Mouse (Mus musculus): ENCODE data around the gene Folr1. TPM values are rescaled to one million over a fixed set of nuclear protein-coding genes. Genes with fewer than 3 reads are reported as not detected.

Gene Folr1
- total RNA-seq, 2 experiments from 2014 or later: 3.3 to 5.2 TPM

DNA sequence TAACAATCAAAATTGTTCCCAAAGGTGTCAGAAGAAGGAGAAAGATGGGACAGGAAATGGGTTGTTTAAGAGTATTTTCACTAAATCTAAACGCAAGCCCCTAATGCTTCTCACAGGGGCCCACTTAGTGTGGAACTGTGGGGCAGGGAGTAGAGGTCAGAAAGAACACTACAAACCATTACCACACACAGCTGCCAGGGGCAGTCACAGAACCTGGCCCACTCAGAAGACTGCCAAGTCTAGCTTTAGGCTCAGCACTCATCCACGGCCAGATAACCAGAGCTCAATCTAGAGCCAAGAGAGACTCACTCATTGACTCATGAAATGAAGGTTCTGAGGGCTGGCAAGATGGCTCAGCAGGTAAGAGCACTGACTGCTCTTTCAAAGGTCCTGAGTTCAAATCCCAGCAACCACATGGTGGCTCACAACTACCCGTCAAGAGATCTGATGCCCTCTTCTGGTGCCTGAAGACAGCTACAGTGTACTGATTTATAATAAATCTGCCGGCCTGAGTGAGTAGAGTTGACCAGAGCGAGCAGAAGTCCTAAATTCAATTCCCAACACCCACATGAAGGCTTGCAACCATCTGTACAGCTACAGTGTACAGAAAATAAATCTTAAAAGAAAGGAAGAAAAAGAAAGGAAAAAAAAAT lies 35.0 kb downstream of the Folr1 start:
- intact Hi-C loops (cut with DNase I): loop anchor here (5.0 kb wide), 3 partner anchors 47 to 158 kb away; no protein-coding TSS in a partner anchor
- peak in 1 of 2 experiments; percentile 44 for DNase-seq (ENCODE audit: low spot score in 2 of 2)

DNA sequence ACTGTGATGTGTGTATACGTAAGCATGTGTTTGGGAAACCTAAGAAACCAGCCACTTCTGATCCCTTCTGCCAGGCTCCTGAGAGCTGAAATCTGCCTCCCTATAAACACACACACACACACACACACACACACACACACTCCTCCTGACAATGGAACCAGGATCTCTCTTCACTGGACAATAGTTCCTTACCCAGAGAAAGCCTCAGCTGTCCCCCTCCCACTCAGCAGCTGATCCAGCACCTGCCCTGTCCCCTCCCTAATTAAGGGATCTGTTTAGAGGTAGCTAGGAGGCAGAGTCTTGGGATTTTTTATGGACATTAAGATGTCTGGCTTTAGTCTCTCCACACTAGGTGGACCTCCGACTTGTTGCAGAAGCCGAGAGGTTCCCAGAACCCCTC lies 35.7 kb downstream of the Folr1 start:
- intact Hi-C loops (cut with DNase I): loop anchor here (5.0 kb wide), 3 partner anchors 47 to 158 kb away; no protein-coding TSS in a partner anchor
- DNase-seq (ENCODE audit: low spot score in 2 of 2): no peak

DNA sequence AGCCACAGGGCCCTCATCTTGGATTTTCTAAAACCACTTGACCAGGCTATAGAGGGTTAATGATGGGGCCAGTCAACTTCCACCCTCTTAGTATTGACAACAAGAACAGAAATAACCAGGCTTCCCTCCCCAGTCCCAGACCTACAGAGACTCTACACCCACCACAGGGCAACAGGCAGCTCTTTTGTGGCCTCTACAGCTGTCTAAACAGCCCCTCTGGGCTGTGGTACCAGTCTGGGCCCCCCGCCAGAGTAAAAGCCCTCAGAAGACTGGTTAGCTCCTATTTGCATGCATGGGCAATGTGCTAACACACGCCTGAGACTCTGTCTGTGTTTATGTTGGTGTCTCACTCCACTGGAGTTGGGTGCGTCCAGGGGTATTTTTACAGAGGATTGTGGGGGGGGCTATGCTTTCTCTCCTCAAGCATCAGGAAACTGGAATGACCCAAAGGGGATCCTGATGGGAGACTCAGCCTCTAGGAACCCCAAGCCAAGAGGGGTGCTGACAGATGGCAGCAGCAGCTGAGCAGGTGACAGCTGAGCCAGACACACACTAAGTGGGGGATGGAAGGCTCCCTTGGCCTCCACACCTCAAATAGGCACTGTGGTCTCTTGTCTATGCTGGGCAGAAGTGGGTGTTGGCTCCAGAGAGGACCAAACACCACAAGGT lies 36.5 kb downstream of the Folr1 start:
- intact Hi-C loops (cut with DNase I): no loop called here
- DNase-seq (ENCODE audit: low spot score in 2 of 2): no peak

DNA sequence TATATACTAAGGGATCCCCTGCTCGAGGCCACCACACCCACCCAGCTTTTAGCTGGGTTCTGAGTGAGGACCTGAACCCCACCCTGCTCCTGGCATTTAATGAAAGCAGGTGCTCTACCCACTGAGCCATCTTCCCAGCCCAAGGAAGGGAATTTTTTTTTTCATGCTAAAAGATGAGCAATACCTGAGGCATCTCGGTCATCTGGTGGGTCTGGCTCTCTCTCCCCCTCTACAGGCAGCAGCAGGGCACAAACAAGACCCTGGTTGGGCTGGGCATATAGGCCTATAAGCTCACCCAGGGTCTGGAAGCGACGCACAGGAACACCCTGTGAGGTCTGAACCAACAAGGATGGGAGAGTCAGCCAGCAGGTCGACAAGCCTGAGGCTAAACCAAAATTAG lies 37.2 kb downstream of the Folr1 start:
- intact Hi-C loops (cut with DNase I): no loop called here
- no peak for DNase-seq (ENCODE audit: low spot score in 2 of 2)

DNA sequence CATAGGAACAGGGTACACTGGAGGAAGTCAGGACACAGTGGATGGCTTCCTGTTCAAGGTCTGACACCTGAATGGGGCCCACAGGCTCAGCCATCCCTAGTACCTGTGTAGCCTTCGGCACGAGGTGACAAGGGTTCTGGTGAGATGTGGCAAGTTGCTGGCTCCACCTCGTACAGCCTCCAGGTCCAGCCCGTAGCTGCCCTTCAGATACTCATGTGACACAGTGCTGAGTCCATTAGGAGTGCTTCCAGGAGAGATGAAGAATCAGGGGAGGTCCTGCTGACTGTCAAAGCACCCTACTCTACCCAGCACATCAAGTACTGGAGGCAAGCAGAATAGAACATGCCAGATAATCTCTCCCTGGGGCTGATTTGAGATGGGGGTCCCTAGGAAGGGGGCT lies 38.2 kb downstream of the Folr1 start:
- no peak for DNase-seq (ENCODE audit: low spot score in 2 of 2)
- intact Hi-C loops (cut with DNase I): no loop called here

DNA sequence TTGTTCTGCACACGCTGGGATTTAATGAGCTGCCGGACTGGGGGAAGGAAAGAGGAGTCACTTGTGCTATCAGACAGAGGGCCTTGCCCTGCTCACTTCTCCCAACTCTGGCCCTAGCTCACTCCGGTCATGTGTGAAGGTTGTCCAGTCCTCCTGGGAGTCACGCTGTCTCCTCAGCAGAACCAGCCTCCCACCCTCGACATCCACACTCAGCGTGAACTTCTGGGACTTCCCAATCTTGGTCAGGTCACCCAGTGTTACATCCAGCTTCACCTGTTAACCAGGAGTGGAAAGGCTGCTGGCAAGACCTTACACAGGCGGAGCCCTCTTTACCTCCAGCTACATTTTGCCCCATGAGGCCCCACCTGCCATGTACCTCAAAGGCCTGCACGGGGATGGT lies 39.2 kb downstream of the Folr1 start:
- no peak for DNase-seq (ENCODE audit: low spot score in 2 of 2)
- intact Hi-C loops (cut with DNase I): no loop called here

DNA sequence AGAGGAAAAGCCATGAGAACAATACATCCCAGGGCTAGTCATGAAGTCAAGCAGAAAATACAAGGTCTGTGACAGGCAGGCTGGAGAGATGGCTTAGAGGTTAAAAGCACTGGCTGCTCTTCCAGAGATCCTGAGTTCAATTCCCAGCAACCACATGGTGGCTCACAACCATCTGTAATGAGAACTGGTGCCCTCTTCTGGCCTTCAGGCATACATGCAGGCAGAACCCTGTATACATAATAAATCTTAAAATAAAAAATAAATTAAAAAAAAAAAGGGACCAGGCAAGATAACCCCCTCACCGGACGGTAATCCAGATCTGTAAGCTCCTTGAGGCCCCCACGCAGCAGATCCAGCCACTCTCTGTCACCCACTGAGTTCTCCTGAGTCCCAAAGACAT lies 40.2 kb downstream of the Folr1 start:
- DNase-seq (ENCODE audit: low spot score in 2 of 2): no peak
- intact Hi-C loops (cut with DNase I): no loop called here

DNA sequence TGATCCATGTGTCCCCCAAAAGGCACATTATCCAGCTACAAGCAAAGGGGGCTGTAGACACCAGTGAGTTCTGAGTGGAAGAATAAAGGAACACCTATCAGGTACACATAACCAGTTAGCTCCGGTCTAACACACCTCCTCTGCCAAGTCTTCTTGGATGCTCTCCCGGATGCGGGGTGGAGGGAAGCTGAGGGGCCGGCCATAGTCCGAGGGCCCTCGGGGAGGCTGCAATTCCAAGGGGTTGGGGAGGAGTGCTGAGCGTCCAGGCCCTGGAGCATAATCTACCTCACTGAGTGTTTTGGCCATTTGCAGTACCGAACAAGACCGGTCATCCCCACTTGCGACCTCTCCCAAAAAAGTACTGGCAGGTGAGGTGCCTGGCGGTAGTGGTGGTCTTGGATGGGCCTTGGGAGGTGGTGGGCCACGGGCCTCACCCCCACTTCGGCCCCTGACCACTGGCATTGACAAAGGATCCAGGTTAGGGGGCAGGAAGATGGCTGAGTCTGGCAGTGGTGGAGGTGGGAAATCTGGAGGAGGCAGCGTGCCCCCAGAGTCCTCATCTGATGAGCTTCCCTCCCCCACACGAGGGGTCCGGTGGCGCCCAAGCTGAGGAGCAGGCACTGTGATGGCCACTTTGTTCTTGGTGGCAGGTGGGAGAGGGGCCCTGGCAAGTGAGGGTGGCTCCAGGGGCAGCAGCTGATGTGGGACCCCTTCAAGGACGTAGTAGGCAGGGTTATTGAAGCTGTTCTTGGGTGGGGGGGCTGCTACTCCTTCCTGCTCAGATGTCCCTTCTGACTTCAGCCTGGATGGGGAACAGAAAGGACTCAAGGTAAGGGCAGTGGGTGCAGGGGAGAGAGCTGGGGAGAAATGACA lies 46.6 kb downstream of the Folr1 start:
- intact Hi-C loops (cut with DNase I): no loop called here
- DNase-seq (ENCODE audit: low spot score in 2 of 2): no peak

DNA sequence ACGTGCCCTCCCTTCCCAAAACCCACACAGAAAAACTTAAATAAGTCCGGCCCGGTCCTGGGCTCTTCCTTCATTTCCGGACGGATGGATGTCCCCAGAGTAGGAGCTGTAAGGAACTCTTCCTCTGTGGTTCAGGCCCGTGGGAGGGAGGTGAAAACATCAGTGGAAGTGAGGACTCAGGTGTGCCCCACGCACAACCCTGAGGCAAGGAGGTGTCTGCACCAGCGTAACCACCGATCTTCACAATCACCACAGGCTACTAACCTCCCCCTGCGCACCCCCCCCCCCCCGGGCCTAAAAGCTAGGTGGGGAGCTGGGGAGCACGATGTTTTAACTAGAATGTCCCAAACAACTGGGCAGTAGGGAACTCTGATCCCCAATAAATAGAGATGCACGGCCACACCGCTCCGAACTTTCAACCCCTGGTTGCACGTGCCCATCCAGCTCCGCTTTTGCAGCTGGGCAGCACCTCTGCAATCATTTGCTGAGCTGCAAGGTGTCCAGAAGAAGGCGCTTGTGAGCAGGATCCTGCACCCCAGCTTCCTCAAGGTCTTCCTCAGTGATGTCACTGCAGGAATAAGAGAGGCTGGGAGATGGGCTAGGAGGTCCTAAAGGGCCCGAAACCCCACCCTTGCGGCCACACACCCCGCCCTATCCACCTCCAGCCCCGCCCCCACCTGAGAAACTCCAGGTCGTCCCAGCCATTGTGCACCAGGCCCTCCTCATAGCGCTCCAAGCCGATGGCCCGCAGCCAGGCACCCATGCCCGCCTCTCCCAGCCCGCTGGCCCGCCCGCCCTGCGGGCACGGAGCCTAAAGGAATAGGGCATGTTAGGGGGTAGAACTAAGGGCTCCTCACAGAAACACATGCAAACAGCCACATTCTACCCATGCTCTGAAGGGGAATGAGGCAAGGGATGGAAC lies 47.5 kb downstream of the Folr1 start:
- intact Hi-C loops (cut with DNase I): no loop called here
- DNase-seq (ENCODE audit: low spot score in 2 of 2): no peak

DNA sequence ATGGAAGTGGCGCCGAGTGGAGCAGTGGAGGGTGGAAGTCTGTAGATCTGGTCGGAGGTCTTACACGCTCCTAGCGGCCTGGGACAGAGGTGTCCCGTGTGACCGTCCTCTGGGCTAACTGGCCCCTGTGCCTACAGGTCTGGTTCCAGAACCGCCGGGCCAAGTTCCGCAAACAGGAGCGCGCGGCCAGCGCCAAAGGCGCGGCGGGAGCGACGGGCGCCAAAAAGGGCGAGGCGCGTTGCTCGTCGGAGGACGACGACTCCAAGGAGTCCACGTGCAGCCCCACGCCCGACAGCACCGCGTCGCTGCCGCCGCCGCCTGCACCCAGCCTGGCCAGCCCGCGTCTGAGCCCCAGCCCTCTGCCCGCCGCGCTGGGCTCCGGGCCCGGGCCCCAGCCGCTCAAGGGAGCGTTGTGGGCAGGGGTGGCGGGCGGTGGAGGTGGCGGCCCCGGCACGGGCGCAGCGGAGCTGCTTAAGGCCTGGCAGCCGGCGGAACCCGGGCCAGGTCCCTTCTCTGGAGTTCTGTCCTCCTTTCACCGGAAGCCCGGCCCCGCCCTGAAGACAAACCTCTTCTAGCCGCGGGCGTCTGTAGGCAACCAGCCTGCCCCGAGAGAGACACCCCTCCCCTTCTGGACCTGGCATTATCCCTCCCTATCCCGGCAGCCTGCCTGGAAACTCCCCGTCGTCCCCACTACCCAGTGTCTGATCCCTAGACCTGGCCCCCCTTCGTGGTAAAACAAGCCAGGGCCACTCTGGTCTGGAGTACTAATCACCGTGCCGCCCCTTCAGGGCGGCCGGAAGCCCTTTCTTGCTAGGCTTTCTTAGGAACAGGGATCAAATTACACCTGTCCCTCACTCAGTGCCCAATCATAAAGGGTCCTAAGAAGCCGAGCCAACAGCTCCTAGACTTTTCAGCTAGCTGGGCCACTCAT lies 48.8 kb downstream of the Folr1 start:
- DNase-seq (ENCODE audit: low spot score in 2 of 2): no peak
- intact Hi-C loops (cut with DNase I): no loop called here

DNA sequence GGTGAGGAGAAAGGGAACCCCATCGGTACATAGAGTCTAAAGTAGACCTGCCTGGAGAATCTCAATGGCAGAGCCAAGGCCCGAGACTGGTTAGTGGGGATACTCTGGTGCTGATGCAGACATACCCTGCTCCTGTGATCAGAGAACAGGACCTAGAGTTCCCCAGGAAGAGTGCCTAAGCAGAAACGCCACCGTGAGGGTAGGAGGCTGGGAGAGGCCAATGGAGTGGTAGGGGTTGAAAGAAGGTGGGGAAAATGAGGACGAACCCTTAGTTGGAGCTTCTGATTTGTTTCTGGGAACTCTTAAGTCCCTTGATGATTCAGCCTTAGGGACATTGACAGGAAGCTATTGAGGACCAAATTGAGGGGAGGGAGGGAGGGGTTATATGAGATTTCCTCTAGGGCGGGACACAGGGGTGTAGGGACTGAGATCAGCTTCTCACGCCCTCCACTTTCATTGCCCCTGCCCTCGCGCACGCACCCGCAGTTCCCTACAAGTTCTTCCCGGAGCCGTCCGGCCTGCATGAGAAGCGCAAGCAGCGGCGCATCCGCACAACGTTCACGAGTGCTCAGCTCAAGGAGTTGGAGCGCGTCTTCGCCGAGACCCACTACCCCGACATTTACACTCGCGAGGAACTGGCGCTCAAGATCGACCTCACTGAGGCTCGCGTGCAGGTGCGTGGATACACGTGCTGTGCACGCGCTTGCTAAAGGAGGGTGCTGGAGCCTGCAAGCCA lies 50.1 kb downstream of the Folr1 start:
- intact Hi-C loops (cut with DNase I): no loop called here
- no peak for DNase-seq (ENCODE audit: low spot score in 2 of 2)

DNA sequence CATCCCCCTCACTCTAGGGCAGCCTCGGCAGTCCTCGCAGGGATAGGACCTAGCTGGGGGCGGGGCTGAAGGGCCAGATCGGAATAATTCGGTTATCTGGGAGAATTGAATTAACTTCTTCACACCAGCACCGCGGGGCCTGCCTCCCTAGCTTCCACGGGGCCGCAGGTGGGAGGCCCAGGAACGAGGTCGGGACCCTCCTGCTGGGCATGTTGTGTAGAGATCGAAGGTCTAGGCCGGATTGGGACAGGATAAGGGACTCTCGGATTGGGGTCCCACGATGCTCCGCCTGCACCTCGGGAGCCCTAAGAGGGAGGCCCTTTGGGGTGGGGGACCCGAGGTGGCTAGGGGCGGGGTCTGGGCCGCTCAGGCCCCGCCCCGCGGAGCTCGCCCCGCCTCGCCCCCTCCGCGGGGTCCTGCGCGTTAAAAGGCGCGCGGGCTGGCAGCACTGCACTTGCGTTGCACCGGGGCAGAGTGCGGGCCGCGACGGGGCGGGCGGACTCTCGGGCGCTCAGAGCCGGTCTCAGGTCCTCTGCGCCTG lies 52.7 kb downstream of the Folr1 start, which contains the start of gene Phox2a:
Gene Phox2a (plus strand): TSS at position 453 of the 541 bp plus-strand sequence.
- intact Hi-C loops (cut with DNase I): no loop called here
- DNase-seq (ENCODE audit: low spot score in 2 of 2): no peak

Small RNAs within 50 kb of the gene (microRNA-seq; reads per million reads assigned to microRNA genes)
- 0 reads per million in 2 experiments for gene Gm22655

Other genes with a start within 250 kb of the Folr1 start
- 10 to 100 TPM; 51.0 to 51.9 TPM for gene Clpb, start 207.2 kb downstream of the Folr1 start, total RNA-seq (2021)
- gene Phox2a, start 52.5 kb downstream of the Folr1 start, total RNA-seq (2021): not detected
- 10 to 100 TPM; 32.7 to 33.6 TPM for gene Inppl1, start 32.6 kb downstream of the Folr1 start, total RNA-seq (2021)
- gene Folr2, start 13.6 kb downstream of the Folr1 start, total RNA-seq (2021): under 1 TPM in 1 of 2 experiments, not detected in 1; 0.37 TPM
- 10 to 100 TPM; 31.2 to 36.8 TPM for gene Anapc15, start 7.1 kb downstream of the Folr1 start, total RNA-seq (2021)
- 10 to 100 TPM; 97.2 to 99.6 TPM for gene Lamtor1, start 35.1 kb upstream of the Folr1 start, total RNA-seq (2021)
- under 1 TPM; 0.11 to 0.14 TPM for gene Tomt, start 35.6 kb upstream of the Folr1 start, total RNA-seq (2021)
- 1 to 10 TPM; 5.6 to 6.9 TPM for gene Lrrc51, start 63.1 kb upstream of the Folr1 start, total RNA-seq (2021)
- 10 to 100 TPM; 77.1 to 83.2 TPM for gene Numa1, start 63.3 kb upstream of the Folr1 start, total RNA-seq (2021)
- gene Il18bp, start 147.9 kb upstream of the Folr1 start, total RNA-seq (2021): 1 to 10 TPM; 5.8 to 7.9 TPM
- 10 to 100 TPM; 45.0 to 48.1 TPM for gene Rnf121, start 194.7 kb upstream of the Folr1 start, total RNA-seq (2021)
- gene Xndc1, start 194.7 kb upstream of the Folr1 start, total RNA-seq (2021): 10 to 100 TPM; 22.5 to 24.6 TPM
- gene Xntrpc, start 194.9 kb upstream of the Folr1 start, total RNA-seq (2021): 1 to 10 TPM; 1.4 to 3.3 TPM
- gene Trpc2, start 212.3 kb upstream of the Folr1 start, total RNA-seq (2021): under 1 TPM; 0.21 to 0.69 TPM
- gene Art1, start 231.0 kb upstream of the Folr1 start, total RNA-seq (2021): not detected
- gene Art5, start 238.7 kb upstream of the Folr1 start, total RNA-seq (2021): not detected
- under 1 TPM; 0.37 to 0.41 TPM for gene Chrna10, start 246.0 kb upstream of the Folr1 start, total RNA-seq (2021)